Mouse (Mus musculus) G1E (cell line): Measurements from ENCODE around the gene Hdac10.

ENCODE experiments used
- CTCF ChIP-seq: IDR thresholded peaks from 2 replicates; pipeline ENCODE4 v1.5.1; 2012; ENCODE audit warnings: low read depth, low read length, inconsistent platforms, mixed read lengths
- GATA1 ChIP-seq: IDR thresholded peaks from 2 replicates; pipeline ENCODE4 v1.6.1; 2012; ENCODE audit warnings: borderline replicate concordance, low read length, inconsistent platforms, mixed read lengths
- GATA2 ChIP-seq: IDR thresholded peaks from 2 replicates; pipeline ENCODE4 v1.6.1; 2012; ENCODE audit warnings: low read depth, low read length, inconsistent platforms, borderline replicate concordance
- TAL1 ChIP-seq: conservative IDR thresholded peaks from 2 replicates; pipeline ENCODE4 v1.6.1; 2012; ENCODE audit warnings: low read depth, low read length, inconsistent platforms, mixed read lengths

DNA sequence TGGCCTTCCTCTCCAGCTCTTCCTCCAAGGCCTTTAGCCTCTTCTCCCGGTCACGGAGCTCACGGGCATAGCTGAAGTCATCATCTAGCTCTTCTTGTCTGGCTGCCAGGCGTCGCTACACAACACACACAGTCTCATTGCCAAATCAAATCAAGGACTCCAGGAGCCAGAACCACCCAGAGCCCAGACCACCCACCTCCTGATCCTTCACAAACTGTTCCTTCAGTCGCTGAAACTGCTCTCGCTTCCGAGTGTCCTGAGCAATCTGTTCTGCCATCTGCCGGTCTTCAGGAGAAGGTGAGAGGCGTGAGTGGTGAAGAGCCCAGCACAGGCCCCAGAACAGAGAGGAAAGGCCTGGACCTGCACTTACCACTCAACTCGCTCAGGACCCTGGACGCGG lies 22.4 kb downstream of the Hdac10 start:
- TF ChIP-seq CTCF (no peak), GATA1 (no peak), TAL1 (no peak), GATA2 (no peak)
